Mouse (Mus musculus) CD8-positive naive resting alpha-beta T cell, adult 2 months (primary cell): ENCODE results near the gene Spag5.
"Not testable (repeated sequence)": the region's sequence is repeated elsewhere in the genome, so short reads cannot be mapped to it uniquely, and the experiment has no call there.

ENCODE experiments used
- DNase-seq, 2 experiments: peaks; one replicate each; pipeline ENCODE4 v3.0.0; 2022; ENCODE audit warnings: low read depth in 2 of 2, low spot score in 2 of 2

Spag5 gene

DNA sequence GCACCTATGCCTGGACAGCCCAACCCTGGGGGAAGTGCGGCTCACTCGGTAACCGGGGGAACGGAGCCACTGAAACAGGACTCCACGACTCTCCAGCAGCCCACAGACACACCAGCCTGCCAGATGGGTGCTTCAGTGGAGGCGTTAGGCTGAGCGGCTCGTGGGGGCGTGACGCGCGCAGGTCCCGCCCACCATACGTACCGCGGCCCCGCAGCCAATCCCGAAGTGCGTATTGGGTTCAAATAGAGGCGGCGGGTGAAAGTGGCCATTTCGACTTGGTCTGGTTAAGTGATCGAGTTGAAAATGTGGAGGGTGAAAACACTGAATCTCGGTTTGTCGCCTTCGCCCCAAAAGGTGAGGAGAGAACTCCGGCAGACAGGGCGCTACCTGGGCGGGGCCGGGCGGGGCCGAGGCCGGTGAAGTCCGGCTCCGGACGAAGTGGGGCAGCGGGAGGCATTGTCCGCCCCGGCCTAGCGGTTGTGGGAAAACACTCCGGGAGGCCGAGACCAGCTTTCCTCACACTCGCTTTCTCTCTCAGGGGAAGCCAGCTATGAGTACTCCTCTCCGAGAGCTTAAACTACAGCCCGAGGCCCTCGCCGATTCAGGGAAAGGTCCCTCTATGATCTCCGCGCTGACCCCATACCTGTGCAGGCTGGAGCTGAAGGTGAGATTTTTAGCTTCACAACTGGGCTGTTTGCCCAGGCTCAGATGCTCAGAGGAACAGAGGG lies at the start of gene Spag5:
Spag5 (plus strand) TSS at position 173 of the 728 bp plus-strand sequence.
- peak; percentile 82 to 87 for DNase-seq

DNA sequence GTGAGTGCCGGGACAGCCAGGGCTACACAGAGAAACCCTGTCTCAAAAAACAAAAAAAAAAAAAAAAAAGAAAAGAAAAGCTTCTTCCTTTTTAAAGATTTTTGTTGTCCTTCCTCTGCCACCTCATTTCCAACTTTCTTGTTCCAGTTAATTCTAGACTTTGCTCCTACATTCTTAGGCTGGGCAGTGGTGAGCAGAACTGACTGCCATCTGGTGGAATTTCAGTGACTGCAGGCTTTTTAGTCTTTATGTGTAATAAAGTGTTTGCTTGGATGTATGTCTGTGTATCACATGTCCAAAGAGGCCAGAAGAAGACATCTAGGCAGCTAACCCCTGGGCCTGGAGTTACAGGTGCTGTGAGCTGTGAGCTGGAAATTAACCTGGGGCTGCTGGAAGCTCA lies 44.7 kb upstream of the Spag5 start:
- no peak for DNase-seq

- DNase-seq, result no peak
These were observed 40.7 kb upstream of the Spag5 start for GRCm38 (mm10) chr11:78260489-78261258.

GRCm38 (mm10) chr11:78261380-78262352 lies 39.7 kb upstream of the Spag5 start, which contains the start of gene 2610507B11Rik:
Gene 2610507B11Rik (plus strand): TSS chr11:78261752.
- DNase-seq, result peak; percentile 83 to 88

DNA sequence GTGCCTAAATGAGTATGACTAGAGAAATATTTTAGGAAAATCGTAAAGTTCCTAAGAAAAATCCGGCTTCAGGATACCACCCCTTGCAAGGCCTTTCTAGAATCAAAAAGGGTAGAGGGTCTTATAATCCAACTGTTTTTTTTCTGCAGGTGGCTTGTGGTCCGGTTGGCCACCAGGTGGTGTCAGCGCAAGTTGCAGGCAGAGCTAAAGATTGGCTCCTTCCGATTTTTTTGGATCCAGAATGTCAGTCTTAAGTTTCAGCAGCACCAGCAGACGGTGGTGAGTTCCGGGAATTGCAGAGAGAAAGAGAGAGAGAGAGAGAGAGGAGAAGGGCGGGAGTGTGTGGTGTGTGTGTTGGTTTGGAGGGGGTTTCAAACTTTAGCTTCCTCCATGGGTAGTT lies 38.8 kb upstream of the Spag5 start:
- DNase-seq, result peak; percentile 27 to 54

- no peak for DNase-seq
These were observed 35.8 kb upstream of the Spag5 start for GRCm38 (mm10) chr11:78265571-78265970.

- no peak for DNase-seq
These were observed 29.3 kb upstream of the Spag5 start for GRCm38 (mm10) chr11:78271986-78272385.

DNA sequence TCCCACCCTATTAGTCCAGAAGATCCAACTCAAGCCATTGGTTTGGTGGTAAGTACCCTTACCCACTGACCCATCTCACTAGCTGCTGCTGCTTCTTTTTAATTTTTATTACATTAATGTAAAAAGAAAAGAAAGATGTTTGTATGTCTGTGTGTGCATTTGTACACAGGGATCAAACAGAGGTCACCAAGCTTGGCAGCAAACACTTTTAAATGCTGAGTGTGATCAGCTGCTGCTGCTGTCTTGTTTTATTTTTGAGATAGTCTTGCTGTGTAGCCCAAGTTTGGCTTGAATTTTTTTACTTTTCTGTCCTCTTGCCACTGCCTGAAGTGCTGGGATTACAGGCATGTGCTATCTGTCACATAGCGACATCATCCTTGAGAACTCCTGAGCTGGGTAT lies 25.7 kb upstream of the Spag5 start:
- no peak for DNase-seq

- not testable (repeated sequence) for DNase-seq
These were observed 25.2 kb upstream of the Spag5 start for GRCm38 (mm10) chr11:78276169-78276568.

- DNase-seq, result no peak
These were observed 22.5 kb upstream of the Spag5 start for GRCm38 (mm10) chr11:78278853-78279252.

DNA sequence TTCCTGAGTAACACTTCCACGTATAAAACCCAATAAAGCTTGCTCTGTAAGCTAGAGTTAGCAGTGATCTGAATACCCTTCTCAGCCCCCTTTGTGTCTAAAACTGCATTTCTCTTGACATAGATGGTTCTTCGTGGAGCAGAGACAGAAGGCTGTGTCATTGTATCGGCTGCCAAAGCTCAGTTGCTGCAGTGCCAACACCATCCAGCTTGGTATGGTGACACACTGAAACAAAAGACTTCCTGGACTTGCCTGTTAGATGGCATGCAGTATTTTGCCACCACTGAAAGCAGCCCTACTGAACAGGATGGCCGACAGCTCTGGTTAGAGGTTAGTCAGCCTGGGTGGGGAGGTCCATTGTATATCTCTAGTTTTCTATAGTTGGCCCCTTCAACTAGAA lies 21.7 kb upstream of the Spag5 start:
- DNase-seq, result no peak

GRCm38 (mm10) chr11:78289146-78289763 lies 12.1 kb upstream of the Spag5 start:
- no peak for DNase-seq

- no peak for DNase-seq
These were observed 10.7 kb upstream of the Spag5 start, which contains the start of gene BC030499 for GRCm38 (mm10) chr11:78290654-78291053. Gene BC030499 (plus strand): TSS chr11:78290841.

DNA sequence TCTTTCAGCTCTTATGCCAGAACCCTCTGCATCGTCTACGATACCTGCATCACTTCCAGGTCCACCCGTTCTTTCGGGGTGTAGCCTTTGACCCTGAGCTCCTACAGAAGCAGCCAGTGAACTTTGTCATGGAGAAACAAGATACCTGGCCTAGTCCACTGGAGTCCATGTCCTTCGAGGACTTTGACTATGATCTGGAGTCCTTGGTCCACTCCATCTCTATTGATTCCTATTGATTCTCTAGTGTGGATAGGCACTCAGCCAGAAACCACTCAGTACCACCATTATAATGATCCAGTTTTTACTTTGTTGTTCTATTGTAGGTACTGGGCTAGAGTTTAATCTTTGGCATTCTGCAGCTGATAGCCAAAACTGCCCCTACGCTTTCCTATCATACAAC lies 6.7 kb upstream of the Spag5 start:
- DNase-seq, result no peak

GRCm38 (mm10) chr11:78300917-78301316 lies 412 bp upstream of the Spag5 start:
- DNase-seq, result no peak

- no peak for DNase-seq
These were observed 3.9 kb downstream of the Spag5 start for GRCm38 (mm10) chr11:78305272-78305671.

DNA sequence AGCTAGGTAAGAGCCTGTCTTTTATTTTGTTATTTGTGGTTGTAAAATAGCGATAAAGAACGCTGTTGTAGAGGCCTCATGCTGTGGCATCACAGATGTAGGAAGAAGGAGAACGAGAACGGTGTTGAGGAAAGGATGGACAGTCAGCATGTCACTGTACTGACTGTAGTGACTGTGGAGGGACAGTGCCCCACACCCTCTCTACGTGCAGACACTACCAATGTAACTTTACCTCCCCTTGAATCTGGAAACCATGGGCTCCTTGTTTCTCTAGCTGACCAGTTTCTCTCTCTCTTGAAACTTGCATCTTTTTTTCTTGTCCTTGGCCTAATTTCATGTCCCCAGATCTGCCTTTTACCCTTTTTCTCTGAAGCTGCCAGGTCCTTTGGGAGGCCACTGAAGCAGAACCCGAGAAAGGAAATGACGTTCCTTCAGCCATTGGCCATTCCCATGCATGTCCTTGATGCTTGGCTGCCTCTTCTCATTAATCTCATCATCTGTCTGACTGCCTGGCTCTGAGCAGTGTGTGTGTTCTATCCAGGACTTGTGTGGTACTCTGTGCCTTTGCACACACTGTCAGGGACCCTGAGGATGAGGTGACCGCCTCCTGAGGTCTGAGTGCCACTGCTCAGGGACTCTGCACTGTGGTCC lies 9.7 kb downstream of the Spag5 start:
- no peak for DNase-seq

DNA sequence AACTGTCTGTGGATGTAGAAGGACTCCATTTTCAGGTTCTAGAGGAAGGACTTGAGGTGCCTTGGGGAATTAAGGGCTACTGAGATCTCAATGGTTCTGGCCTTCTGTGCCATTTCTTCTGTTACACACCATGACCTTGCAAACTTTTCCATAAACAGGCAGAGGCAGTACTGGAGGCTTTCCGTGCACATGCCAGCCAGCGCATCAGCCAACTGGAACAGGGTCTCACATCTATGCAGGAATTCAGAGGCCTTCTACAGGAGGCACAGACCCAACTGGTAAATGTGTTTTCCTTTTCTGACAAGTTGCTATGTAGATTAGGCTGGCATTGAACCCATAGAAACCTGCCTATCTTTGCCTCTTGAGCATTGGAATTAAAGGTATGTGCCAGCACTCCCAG lies 12.3 kb downstream of the Spag5 start:
- no peak for DNase-seq

- no peak for DNase-seq
These were observed 17.1 kb downstream of the Spag5 start for GRCm38 (mm10) chr11:78318411-78318810.
